9 mouse cellular contexts compared by ENCODE assay signal in the genomic region with DNA sequence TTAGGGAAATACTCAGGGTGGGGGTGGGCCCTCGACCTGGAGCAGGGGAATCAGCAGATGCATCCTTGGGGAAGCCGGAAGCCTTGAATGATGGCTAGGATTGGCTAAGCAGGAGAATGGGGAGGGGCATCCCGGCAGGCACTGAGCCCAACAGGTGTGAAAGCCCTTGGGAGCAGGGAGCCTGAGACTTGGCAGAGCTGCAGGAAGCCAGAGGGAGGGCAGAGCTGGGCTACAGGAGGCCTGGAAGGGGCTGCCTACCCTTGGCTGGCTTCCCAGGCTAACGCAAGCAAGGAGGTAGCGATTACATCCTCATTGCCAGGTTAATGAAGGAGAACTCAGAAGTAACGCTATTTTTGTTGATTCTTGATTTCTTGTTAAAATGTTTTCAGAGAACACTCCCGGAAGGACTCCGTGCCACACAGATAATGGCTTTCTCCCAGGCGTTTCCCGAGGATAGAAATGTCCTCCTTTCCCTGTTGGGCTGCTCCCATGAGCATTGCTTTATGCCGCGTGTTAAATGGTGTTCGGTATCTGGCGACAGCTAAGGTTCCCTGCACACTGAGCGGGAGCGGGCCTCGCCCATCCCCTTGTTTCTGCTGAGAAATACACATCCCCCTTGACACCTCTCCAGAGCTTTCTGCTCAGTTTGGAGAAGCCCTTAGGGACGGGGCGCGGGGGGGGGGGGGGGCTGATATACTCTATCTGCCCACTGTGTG. TPM values are rescaled to one million over a fixed set of nuclear protein-coding genes. Genes with fewer than 3 reads are reported as not detected.
DNase-seq lines count a peak whose midpoint lies in the region; ATAC-seq lines count a peak whose summit lies in the region.
"Had no signal": no experiment of that assay in that cellular context is flagged by ENCODE, and none has a peak within 500 bp of the region (broad histone marks: within the 10 kb centered on the region; RNA-seq: fewer than 3 reads in every experiment).

No protein-coding gene starts in this region.

- WGBS in forebrain, embryonic 16.5 days, result 24% methylated on average over 20 of the region's 20 CpGs
- 23% methylated on average over 20 of the region's 20 CpGs for WGBS in stomach, embryonic 15.5 days
- WGBS in liver, embryonic 11.5 days, result 35% methylated on average over 20 of the region's 20 CpGs

- H3K9ac ChIP-seq in forebrain, embryonic 16.5 days (replicated peaks; ENCODE audit: low read depth, low read length), result no peak overlapping the region; the same call in 1 of the 2 replicates
- H3K9ac ChIP-seq in stomach, embryonic 15.5 days, result no peak overlapping the region
- no peak overlapping the region for H3K9ac ChIP-seq in liver, embryonic 11.5 days (ENCODE audit: low read depth, low read length)

- H3K27me3 ChIP-seq in forebrain, embryonic 16.5 days (replicated peaks; ENCODE audit: control insufficient read depth, insufficient read depth, low read length), result no peaks in the 10 kb centered on the region
- no peaks in the 10 kb centered on the region for H3K27me3 ChIP-seq in stomach, embryonic 15.5 days (replicated peaks)
- no peaks in the 10 kb centered on the region for H3K27me3 ChIP-seq in liver, embryonic 11.5 days (replicated peaks; ENCODE audit: control insufficient read depth, insufficient read depth, low read length)

- no peak overlapping the region for H3K4me3 ChIP-seq in forebrain, embryonic 16.5 days (replicated peaks; ENCODE audit: low read length)
- H3K4me3 ChIP-seq in stomach, embryonic 15.5 days (replicated peaks), result no peak overlapping the region
- no peak overlapping the region for H3K4me3 ChIP-seq in liver, embryonic 11.5 days (ENCODE audit: low read depth, low read length)
- H3K4me3 ChIP-seq: myocyte had no signal

- H3K36me3 ChIP-seq in forebrain, embryonic 16.5 days (ENCODE audit: control insufficient read depth, insufficient read depth), result no peaks in the 10 kb centered on the region
- H3K36me3 ChIP-seq in stomach, embryonic 15.5 days, result no peaks in the 10 kb centered on the region
- no peaks in the 10 kb centered on the region for H3K36me3 ChIP-seq in liver, embryonic 11.5 days (ENCODE audit: control insufficient read depth, insufficient read depth, low read length)

- DNase-seq in gastrocnemius, postnatal 10 days, result peak; percentile 25
- DNase-seq in gastrocnemius, postnatal 36 days, result no peak
- DNase-seq in brain, adult 2 months (ENCODE audit: low read depth, low spot score), result peak; percentile 70
- peak; percentile 74 for DNase-seq in kidney, postnatal 10 days
- DNase-seq in right cerebral cortex, postnatal 14 days, result no peak
- DNase-seq in liver, embryonic 11.5 days (ENCODE audit: low spot score), result no peak

- H3K4me2 ChIP-seq in forebrain, embryonic 16.5 days (ENCODE audit: low read length), result peak overlapping the region; percentile 22
- peak overlapping the region; percentile 37 for H3K4me2 ChIP-seq in stomach, embryonic 15.5 days
- H3K4me2 ChIP-seq in liver, embryonic 11.5 days, result no peak overlapping the region

- peak; percentile 47; the same call in 1 of the 2 replicates for ATAC-seq in forebrain, embryonic 16.5 days
- ATAC-seq in stomach, embryonic 15.5 days (ENCODE audit: insufficient read depth, low FRiP score, low read depth), result peak; percentile 81; the same call in 1 of the 2 replicates
- ATAC-seq in liver, embryonic 11.5 days (replicated peaks; ENCODE audit: low FRiP score), result no peak

- no peaks in the 10 kb centered on the region for H3K9me3 ChIP-seq in forebrain, embryonic 16.5 days (ENCODE audit: control insufficient read depth, low read length)
- no peaks in the 10 kb centered on the region for H3K9me3 ChIP-seq in stomach, embryonic 15.5 days
- no peaks in the 10 kb centered on the region for H3K9me3 ChIP-seq in liver, embryonic 11.5 days (ENCODE audit: control insufficient read depth, low read length)

- H3K27ac ChIP-seq in forebrain, embryonic 16.5 days (ENCODE audit: low read length), result no peak overlapping the region; the same call in 1 of the 2 replicates
- no peak overlapping the region for H3K27ac ChIP-seq in stomach, embryonic 15.5 days
- H3K27ac ChIP-seq in liver, embryonic 11.5 days (ENCODE audit: low read depth, low read length), result no peak overlapping the region

- intact Hi-C loops in gastrocnemius, postnatal 36 days (cut with DNase I), result loop anchor here (5.0 kb wide), 1 partner anchor 1910 kb away; no protein-coding TSS in a partner anchor

- peaks cover 17% of the 10 kb centered on the region for H3K4me1 ChIP-seq in forebrain, embryonic 16.5 days (replicated peaks; ENCODE audit: control insufficient read depth, insufficient read depth, low read length)
- peaks cover 8% of the 10 kb centered on the region for H3K4me1 ChIP-seq in stomach, embryonic 15.5 days
- H3K4me1 ChIP-seq in liver, embryonic 11.5 days (replicated peaks; ENCODE audit: control insufficient read depth, insufficient read depth, low read length), result no peaks in the 10 kb centered on the region

RNA-seq across cellular contexts. Expression of a gene that starts 38.4 kb away (rescaled TPM):
- total RNA-seq in gastrocnemius, postnatal 10 days (2021), result 1 to 10 TPM; 7.1 to 10.0 TPM
- total RNA-seq in gastrocnemius, postnatal 36 days (2021), result 1 to 10 TPM; 1.8 to 2.6 TPM
- polyA plus RNA-seq in forebrain, embryonic 16.5 days (2015; fragmentation: Nextera tagmentation; extraction: Ambion mirVana), result 26.5 and 27.6 TPM in 2 replicates
- polyA plus RNA-seq in stomach, embryonic 15.5 days (2015; fragmentation: Nextera tagmentation; extraction: Ambion mirVana), result 17.1 and 18.0 TPM in 2 replicates
- polyA plus RNA-seq in liver, embryonic 11.5 days (2014; fragmentation: Nextera tagmentation; extraction: Ambion mirVana), result 4.0 and 4.4 TPM in 2 replicates
- polyA plus RNA-seq: myocyte had no signal

Comparison
In these comparisons a context has a peak if more than half of its experiments do, and no peak if none do; other contexts are left out.
1. DNase-seq: peak in gastrocnemius, postnatal 10 days (single experiment), brain, adult 2 months (single experiment) and kidney, postnatal 10 days (single experiment); none in gastrocnemius, postnatal 36 days (0 of 2), right cerebral cortex, postnatal 14 days (single experiment) and liver, embryonic 11.5 days (single experiment).